Mouse (Mus musculus) urinary bladder, adult 2 months (tissue): ENCODE measurements around the gene Rfesd. TPM values are rescaled to one million over a fixed set of nuclear protein-coding genes. Genes with fewer than 3 reads are reported as not detected.
A peak's percentile ranks its signal among the peaks of the same experiment; 100 is the strongest.

Source experiments
- DNase-seq: peaks from one replicate; pipeline ENCODE4 v3.0.0; 2022; ENCODE audit warnings: low spot score
- polyA plus RNA-seq: library from polyadenylated mRNA; depleted of rRNA; stranded (reverse); fragments of >200 nt; gene quantifications from 2 replicates; pipeline ENCODE4 v1.2.3, GENCODE M21; 2012; rRNA removed

Rfesd gene
- polyA plus RNA-seq, result 16.4 and 17.5 TPM in 2 replicates

GRCm38 (mm10) chr13:76017974-76018843, at the start of gene Rfesd:
TSS of gene Rfesd (minus strand) at chr13:76018719.
- peak; percentile 88 for DNase-seq

GRCm38 (mm10) chr13:76064363-76064945, 45.9 kb upstream of the Rfesd start:
- no peak for DNase-seq

- no peak for DNase-seq
Measured at GRCm38 (mm10) chr13:76063548-76063947, 45.0 kb upstream of the Rfesd start.

GRCm38 (mm10) chr13:76062569-76062968, 44.0 kb upstream of the Rfesd start:
- no peak for DNase-seq

DNA sequence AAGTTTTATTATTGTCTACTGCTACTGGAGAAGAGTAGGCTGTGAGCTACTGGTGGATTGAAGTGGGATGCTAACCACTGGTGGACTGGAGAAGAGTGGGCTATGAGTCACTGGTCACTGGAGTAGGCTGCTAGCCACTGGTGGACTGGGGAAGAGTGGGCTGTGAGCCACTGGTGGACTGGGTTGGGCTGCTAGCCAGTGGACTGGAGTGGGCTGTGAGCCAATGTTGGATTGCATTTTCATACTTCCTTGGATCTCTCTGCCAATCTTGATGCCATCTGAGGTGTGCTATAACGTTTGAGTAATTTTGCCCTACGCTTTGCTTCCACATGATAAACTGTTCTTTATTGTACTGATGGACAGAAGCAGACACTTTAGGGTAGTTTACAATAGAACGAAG, 43.6 kb upstream of the Rfesd start:
- no peak for DNase-seq

DNA sequence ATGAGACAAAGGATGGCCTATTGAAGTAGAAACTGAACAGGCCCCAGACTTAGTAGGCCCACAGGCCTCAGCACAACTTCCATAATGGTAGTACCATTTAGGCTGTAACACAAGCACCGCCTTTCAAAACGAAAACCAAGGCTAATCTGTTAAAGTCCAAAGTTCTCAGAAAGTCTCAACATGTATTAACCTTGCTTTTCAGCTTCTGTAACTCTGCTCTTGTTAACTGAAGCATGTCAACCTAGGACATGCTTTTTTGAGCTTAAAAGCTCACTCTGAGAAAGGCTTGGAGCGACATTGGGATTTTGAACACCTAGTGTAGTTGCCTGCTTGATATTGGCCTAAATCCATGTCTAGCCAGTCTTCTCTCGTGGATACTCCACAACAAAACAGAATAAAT, 41.1 kb upstream of the Rfesd start:
- no peak for DNase-seq

DNA sequence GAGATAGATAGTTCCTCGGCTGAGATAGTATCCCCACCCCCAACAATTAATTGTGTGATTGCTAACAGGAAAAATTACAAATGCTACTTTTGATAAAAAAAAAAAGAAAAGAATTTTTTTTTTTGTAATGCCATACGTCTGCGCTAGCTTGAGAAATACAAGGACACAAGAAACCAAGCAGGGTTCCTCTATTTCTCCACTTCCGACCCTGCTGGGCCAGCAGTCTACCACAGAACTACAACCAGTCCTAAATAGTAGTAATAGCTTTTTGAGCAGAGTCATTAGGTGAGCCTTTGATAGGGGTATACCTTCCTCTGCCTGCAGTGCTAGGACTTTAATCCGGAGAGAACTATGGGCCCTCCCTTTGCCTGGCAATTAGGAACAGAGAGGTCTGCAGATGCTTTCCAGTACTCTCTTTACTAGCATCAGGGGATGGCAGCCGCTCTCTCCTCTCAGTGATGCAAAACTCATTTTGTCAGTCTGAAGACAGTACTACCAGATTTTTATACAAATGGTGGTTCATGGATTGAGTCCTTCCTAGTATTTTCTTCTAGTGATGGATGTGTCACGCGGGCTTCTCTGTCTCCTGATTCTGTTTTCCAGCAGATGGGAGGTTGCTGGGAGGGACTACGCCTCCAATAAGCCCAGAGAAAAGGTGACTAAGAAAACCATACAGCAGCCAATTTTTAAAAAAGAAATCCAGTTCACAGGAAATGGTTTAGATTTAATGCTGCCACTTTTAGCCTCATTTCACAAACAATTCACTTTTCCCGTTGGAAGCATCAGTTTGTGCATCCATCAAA, 38.9 kb upstream of the Rfesd start:
- no peak for DNase-seq

DNA sequence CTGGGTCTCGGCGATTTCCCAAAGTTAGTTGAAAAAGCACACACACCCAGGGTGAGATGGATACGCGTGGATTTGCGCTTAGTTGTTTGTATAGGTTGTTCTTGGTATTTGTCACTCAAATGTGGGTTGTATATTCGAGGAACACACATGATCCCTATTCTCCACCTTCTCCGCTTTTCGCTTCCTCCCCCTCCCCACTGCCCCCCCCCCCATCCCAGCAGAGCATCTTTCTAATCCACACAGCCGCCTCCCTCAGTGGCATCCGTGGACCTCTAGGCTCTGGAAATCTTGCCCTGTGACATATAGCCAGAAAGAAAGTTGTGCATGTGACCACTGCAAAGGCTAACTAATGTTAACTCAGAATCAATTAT, 38.4 kb upstream of the Rfesd start, which contains the start of gene Gpr150:
Gene Gpr150, minus strand, starts transcription at position 101 of the 371 bp plus-strand sequence.
- DNase-seq, result no peak

- DNase-seq, result peak; percentile 53
Measured at GRCm38 (mm10) chr13:76056261-76056724, 37.8 kb upstream of the Rfesd start.

DNA sequence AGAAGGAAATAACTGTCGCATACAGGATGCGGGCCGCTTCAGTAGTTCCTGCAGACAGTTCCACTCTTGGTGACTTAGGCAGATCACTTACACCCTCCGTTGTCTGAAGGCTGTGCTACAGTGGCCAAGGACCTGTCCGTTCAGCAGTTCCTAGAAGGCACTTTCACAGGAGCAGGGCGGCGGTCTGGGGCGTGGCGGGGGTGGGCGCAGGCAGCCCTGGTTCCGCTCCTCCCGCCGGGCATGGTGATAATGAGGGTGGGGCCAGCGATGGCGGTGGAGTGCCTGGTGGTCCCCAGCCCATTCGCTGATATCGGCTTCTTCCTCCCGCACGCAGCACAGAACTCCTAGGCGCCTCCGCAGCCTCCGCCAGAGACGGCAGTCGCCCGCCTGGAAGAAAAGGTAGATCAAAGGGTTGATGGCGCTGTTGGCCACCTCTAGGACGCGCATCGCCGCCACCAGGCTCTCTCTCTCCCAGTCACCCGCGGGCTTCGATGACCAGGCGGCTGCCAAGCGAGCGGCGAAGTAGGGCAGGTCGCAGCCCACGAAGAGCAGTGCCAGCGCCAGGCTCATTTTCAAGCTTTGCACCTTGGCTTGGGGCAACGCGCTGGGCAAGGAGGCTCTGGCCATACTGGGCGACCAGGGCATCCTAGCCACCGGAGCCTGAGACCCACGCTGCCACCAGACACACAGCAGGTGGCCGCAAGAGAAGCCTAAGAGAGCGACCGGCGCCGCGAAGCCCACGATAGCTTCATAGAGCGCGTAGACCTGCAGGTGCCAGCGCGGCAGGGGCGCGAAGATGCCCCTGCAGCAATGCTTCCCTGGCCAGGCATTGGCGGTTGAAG, 37.1 kb upstream of the Rfesd start:
- DNase-seq, result no peak

- DNase-seq, result no peak
Measured at GRCm38 (mm10) chr13:76044971-76045370, 26.5 kb upstream of the Rfesd start.

GRCm38 (mm10) chr13:76042455-76042854, 23.9 kb upstream of the Rfesd start:
- DNase-seq, result no peak

DNA sequence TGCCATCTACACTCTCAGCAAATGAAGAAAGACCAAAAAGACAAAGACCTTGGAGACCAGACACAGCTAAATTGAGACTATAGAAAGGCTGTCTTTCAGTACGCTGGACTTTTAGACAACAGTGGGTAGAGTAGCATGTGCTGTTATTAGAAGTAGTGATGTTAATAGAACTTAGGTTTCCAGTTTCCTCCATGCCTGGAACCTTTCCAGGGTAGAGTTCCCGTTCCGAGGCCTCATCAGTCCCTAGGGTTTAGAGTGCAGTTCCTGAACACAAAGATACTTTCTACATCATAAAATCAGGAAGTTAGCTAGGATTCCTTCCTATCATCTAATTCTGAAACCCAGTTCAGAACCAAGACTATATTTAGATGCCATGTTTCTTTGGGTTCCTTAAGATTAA, 6.1 kb upstream of the Rfesd start:
- no peak for DNase-seq

DNA sequence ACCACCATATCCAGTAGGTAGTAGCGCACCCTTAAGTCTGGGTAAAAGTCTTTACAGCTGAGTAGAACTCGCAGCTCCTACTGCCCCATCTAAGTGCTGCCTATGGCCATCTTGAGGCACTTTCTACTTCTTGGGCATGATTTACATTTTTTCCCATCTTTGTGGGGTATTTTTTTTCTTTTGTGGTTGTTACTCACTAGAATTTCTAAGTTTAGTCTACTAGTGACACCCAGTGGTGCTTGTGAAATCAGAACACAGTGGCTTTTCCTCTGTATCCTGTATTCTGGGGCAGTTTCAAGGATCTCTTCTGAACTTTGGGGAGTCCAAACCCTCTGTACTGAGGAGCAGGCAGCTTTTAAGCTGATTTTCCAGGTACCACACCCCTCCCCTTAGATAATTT, 3.3 kb upstream of the Rfesd start:
- no peak for DNase-seq

DNA sequence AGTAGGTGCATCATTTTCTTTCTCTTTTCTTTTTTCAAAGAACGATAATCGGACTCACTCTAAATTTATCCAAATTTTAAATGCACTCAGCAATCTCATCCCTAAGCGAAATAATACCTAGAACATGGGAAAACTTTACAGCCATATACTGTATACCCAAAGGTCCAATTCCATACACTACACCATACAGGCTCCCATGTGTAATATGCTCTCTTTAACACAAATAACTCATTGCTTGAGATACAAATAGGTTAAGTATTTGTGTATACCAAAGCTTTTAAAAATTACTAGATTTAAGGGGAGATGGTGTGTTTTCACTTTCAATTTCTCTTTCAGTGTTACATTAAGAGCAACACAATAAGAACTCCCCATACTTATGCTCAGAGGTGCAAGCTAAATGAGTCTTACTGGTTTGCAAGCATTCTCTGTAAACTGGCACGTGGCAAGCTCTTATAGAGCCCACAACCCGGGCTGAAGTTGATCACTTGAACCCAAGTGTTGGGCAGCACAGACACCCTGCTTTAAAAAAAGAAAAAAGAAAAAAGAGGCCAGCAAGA, 403 bp upstream of the Rfesd start:
- no peak for DNase-seq

DNA sequence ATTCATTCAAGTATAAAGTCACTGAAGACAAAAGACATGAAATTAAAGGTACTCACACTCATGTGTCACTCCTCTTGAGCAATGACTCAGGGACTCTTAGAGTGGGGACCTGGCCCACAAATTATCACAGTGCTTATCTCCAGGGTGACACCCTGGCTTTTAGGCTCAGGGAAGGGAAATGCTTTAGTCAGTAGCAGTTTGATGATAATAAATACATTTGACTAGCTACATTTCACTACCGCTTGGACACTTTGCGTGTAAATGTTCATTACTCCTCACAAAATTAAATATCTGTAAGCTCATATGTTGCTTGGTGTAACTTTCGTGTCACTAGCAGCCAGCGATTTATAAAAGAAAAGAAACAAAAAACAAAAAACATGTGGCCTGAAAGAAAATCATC, 1.1 kb downstream of the Rfesd start:
- no peak for DNase-seq

DNA sequence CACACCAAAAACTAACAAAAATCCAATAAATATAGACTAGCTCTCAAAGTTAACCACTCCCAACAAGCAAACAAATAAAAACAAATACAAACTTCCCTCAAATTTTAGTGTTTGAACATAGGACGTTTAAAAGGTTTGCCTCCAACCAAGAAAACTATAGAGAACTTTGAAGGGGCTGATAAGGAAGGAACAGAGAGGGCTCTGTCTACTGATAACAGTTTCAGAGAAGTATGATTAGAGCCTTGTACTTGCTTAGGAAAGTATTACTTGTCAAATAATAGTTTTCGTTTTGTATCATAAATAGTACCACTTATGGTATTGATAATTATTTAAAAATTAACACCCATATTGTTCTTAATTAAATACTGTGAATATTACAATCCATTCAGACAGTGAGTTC, 4.0 kb downstream of the Rfesd start:
- no peak for DNase-seq

- no peak for DNase-seq
Measured at GRCm38 (mm10) chr13:76003272-76003671, 15.2 kb downstream of the Rfesd start.

DNA sequence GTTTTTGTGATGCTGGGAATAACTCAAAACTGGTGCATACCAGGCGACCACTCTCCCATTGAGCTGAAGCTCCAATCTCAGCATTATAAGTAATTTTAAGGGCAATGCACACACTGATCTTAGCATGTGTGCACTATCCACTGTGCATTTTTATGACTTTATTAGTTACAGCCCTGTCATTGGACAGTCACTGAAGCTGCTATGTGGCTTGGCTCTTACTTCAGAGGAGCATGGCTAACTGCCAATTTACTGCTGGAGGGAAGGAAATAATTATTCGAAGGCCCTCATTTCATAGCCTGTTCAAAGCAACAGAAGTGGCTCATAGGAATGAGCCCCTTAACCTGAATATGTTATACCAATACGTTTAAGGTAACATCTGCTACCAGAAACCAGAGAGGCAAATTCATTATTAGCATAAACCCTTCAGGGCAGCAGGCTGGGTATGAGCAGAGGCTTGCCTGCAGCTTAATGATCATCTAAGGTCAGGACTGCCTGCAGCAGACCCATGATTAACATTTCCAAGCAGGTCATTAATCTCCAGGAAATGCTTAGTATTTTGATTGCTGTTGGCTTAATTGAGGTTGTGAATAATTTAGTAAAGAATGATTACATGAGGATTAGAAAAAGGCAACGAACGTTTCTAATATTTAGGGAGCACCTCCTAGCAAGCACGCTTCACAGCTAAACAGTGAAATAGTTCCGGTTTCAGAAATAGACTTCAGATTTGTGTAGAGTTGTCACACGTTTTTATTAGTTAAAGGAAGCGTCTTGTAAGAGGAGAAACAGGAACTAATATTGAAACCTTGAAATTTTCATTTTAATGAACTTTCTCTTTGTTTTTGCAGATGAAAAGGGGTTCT, 26.1 kb downstream of the Rfesd start:
- DNase-seq, result no peak

DNA sequence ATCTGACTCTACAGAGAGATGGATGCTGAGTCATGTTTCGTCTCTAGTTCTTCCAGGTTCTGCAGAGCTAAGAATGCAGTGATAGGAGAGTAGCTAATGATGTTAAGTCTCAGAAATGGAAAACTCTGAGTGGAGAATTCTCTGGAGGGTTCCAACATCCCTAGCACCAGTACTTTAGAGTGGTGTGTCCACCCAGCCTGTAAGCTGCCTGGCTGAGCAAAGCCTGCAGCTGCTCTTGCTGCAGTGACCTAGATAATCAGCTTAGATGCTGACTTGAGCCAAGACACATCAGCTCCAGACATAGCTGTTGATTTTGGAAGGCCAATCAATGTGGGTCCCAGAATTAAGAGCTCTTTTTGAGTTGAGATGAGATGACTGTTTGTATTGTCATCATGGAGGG, 30.4 kb downstream of the Rfesd start:
- no peak for DNase-seq
